Mouse (Mus musculus): ENCODE data around the gene Acp7. TPM values are rescaled to one million over a fixed set of nuclear protein-coding genes. Genes with fewer than 3 reads are reported as not detected.
"Not testable (repeated sequence)": the region's sequence is repeated elsewhere in the genome, so short reads cannot be mapped to it uniquely, and the experiment has no call there.

Acp7 gene
- total RNA-seq (2014; rRNA removed) (not detected in 2 replicates), polyA plus RNA-seq (2012; rRNA removed) (not detected in 2 replicates)

DNA sequence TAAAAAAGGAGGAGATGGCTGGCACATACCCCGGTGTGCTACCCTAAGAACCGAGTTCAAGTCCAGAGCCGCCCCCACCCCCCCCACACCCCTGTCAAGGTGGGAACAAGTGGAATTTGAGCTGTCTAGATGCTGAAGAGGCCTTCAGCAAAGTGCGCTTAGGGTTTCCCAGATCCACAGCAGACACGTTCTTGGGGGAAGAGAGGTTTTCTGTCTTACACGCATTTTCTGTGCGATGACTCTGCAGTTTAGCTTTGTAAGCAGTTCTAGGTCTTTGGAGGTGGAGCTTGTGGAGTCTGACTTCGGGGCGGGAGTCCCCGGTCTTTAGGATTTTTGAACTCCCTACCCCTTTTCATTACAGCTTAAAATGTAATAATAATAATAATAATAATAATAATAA lies at the start of gene Acp7:
Gene Acp7 (minus strand): TSS at position 260 of the 400 bp plus-strand sequence.
- no peak for TF ChIP-seq POLR2A (IDR thresholded peaks at IDR 0.05; ENCODE audit: extremely low read depth, insufficient read depth, low read length)
- TF ChIP-seq CTCF (IDR thresholded peaks at IDR 0.05; ENCODE audit: low read depth, low read length): no peak
- Histone ChIP-seq H3K27ac (replicated peaks; ENCODE audit: insufficient read depth, low read depth, low read length) (no peak within 1 kb of the TSS), H3K36me3 (ENCODE audit: control insufficient read depth, insufficient read depth, low read length) (no peaks in the 10 kb centered on the region), H3K27me3 (ENCODE audit: control insufficient read depth, insufficient read depth, low read length) (peaks cover 7% of the 10 kb centered on the region; the same call in 1 of the 2 replicates), H3K79me2 (ENCODE audit: control insufficient read depth, insufficient read depth, low read length) (no peaks in the 10 kb centered on the region), H3K4me3 (ENCODE audit: insufficient read depth, low read depth, low read length) (no peak within 1 kb of the TSS), H3K4me1 (ENCODE audit: control insufficient read depth, insufficient read depth, low read length) (no peaks in the 10 kb centered on the region), H3K9ac (ENCODE audit: low read depth, low read length) (no peak within 1 kb of the TSS)
- 41% methylated on average over 10 of the region's 10 CpGs for WGBS
- no peak for DNase-seq (ENCODE audit: extremely low read depth, low read depth, low spot score)

DNA sequence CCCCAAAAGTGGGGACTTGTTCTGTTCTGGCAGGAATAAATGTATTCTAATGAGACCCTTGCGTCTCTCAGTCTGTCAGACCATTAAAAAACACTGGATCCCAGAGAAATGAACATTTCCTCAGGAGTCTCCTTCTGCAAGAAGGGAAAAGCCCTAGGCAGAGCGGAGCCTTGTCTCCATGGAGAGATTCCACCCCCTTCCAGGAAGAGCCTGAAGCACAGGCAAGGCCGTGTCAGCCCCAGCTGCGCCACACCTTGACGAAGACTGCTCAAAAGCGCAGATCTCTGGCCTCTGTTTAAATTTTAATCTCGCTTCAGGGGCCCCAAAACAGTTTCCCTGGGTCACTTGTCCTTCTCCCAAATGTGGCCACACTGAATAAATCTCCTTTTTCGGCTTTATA lies 46.5 kb upstream of the Acp7 start:
- Histone ChIP-seq H3K36me3 (ENCODE audit: control insufficient read depth, insufficient read depth, low read length) (no peaks in the 10 kb centered on the region), H3K27ac (replicated peaks; ENCODE audit: insufficient read depth, low read depth, low read length) (no peak overlapping the region), H3K9ac (ENCODE audit: low read depth, low read length) (no peak overlapping the region), H3K27me3 (ENCODE audit: control insufficient read depth, insufficient read depth, low read length) (no peaks in the 10 kb centered on the region), H3K4me1 (ENCODE audit: control insufficient read depth, insufficient read depth, low read length) (no peaks in the 10 kb centered on the region), H3K4me3 (ENCODE audit: insufficient read depth, low read depth, low read length) (no peak overlapping the region), H3K79me2 (ENCODE audit: control insufficient read depth, insufficient read depth, low read length) (no peaks in the 10 kb centered on the region)
- TF ChIP-seq POLR2A (IDR thresholded peaks at IDR 0.05; ENCODE audit: extremely low read depth, insufficient read depth, low read length) (no peak), CTCF (IDR thresholded peaks at IDR 0.05; ENCODE audit: low read depth, low read length) (no peak)
- no peak for DNase-seq (ENCODE audit: extremely low read depth, low read depth, low spot score)
- 91% methylated on average over 8 of the region's 8 CpGs for WGBS

DNA sequence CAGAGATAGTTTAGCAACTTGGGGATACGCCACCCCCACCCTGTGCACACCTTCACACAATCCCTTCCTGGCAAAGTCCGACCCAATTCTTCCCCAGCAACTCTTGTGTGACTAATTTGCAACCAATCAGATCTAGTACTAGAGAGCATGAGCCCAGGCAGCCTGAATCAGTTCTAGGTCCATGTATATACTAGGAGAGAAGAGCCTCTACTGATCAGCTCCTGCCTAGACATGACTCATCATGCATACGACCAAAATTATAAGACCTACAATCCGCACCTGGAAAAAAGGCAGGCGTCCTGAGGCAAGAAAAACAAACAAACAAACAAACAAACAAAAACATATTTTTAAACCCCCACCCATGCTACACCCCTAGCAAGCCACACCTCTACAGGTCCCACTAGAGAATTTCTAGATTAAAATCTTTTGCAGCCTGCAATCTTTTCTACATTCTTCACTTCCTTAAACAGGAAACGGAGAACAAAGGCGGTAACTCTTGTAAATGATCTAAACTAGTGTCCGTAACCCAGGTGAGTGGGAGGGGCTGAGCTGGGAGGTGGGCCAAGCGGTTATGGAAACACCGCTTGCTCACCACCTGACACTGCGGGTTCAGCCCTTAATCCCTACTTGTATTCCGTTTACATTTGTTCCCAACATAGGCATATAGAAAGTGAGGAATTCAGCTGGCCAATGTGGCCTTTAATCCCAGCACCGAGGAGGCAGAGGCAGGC lies 45.8 kb upstream of the Acp7 start:
- 79% methylated on average over 13 of the region's 13 CpGs for WGBS
- Histone ChIP-seq H3K79me2 (ENCODE audit: control insufficient read depth, insufficient read depth, low read length) (no peaks in the 10 kb centered on the region), H3K4me1 (ENCODE audit: control insufficient read depth, insufficient read depth, low read length) (no peaks in the 10 kb centered on the region), H3K9ac (ENCODE audit: low read depth, low read length) (no peak overlapping the region), H3K4me3 (ENCODE audit: insufficient read depth, low read depth, low read length) (no peak overlapping the region), H3K27ac (replicated peaks; ENCODE audit: insufficient read depth, low read depth, low read length) (no peak overlapping the region), H3K36me3 (ENCODE audit: control insufficient read depth, insufficient read depth, low read length) (no peaks in the 10 kb centered on the region), H3K27me3 (ENCODE audit: control insufficient read depth, insufficient read depth, low read length) (no peaks in the 10 kb centered on the region)
- DNase-seq (ENCODE audit: extremely low read depth, low read depth, low spot score): no peak
- TF ChIP-seq POLR2A (IDR thresholded peaks at IDR 0.05; ENCODE audit: extremely low read depth, insufficient read depth, low read length) (no peak), CTCF (IDR thresholded peaks at IDR 0.05; ENCODE audit: low read depth, low read length) (no peak)

DNA sequence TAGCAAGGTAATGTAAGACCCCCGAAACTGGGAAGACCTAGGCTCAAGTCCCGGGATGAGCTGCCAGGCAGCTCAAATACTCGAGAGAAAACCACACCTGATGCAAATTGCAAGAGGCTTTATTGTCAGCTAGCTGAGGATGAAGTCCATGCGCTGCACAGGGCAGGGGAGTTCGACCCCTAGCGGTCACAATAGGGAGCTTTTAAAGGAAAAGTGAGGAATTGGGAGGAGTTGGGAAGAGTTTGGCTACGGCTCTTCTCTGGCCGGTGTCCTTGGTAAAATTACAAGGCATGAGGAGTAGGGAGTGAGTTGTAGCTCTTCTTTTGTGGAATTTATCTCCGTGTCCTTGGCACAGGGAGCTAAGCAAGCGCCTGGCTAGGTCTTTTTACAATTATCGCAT lies 44.6 kb upstream of the Acp7 start:
- no peak overlapping the region for H3K9ac ChIP-seq (ENCODE audit: low read depth, low read length)
- peak; percentile 12 for DNase-seq (ENCODE audit: extremely low read depth, low read depth, low spot score)
- H3K27me3 ChIP-seq (ENCODE audit: control insufficient read depth, insufficient read depth, low read length): no peaks in the 10 kb centered on the region
- TF ChIP-seq POLR2A (IDR thresholded peaks at IDR 0.05; ENCODE audit: extremely low read depth, insufficient read depth, low read length) (no peak), CTCF (IDR thresholded peaks at IDR 0.05; ENCODE audit: low read depth, low read length) (peak; percentile 60)
- WGBS: 37% methylated on average over 11 of the region's 11 CpGs
- H3K36me3 ChIP-seq (ENCODE audit: control insufficient read depth, insufficient read depth, low read length): no peaks in the 10 kb centered on the region
- no peak overlapping the region for H3K27ac ChIP-seq (replicated peaks; ENCODE audit: insufficient read depth, low read depth, low read length)
- no peaks in the 10 kb centered on the region for H3K4me1 ChIP-seq (ENCODE audit: control insufficient read depth, insufficient read depth, low read length)
- no peak overlapping the region for H3K4me3 ChIP-seq (ENCODE audit: insufficient read depth, low read depth, low read length)
- no peaks in the 10 kb centered on the region for H3K79me2 ChIP-seq (ENCODE audit: control insufficient read depth, insufficient read depth, low read length)

DNA sequence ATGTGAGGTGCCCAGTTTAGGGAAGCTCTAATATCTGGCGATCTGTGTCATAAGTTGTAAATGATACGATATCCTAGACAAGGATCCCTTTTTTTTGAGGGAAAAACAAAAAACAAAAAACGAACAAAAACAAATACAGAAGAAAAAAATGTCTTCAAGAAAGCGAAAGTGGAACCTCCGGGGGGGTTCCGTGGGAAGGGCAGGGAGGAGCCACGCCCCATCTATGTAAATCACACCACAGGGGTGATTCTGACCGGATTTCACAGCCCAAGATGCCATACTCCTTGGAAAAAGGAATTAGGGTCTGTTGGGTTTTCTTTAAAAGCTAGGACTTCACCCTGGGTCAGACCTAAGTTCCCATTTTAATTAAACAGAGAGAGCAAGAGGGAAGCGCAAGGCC lies 43.9 kb upstream of the Acp7 start:
- WGBS: 74% methylated on average over 9 of the region's 9 CpGs
- no peaks in the 10 kb centered on the region for H3K79me2 ChIP-seq (ENCODE audit: control insufficient read depth, insufficient read depth, low read length)
- H3K36me3 ChIP-seq (ENCODE audit: control insufficient read depth, insufficient read depth, low read length): no peaks in the 10 kb centered on the region
- no peak overlapping the region for H3K27ac ChIP-seq (replicated peaks; ENCODE audit: insufficient read depth, low read depth, low read length)
- TF ChIP-seq CTCF (IDR thresholded peaks at IDR 0.05; ENCODE audit: low read depth, low read length): no peak
- no peak for TF ChIP-seq POLR2A (IDR thresholded peaks at IDR 0.05; ENCODE audit: extremely low read depth, insufficient read depth, low read length)
- no peak overlapping the region for H3K9ac ChIP-seq (ENCODE audit: low read depth, low read length)
- no peaks in the 10 kb centered on the region for H3K4me1 ChIP-seq (ENCODE audit: control insufficient read depth, insufficient read depth, low read length)
- DNase-seq (ENCODE audit: extremely low read depth, low read depth, low spot score): no peak
- no peak overlapping the region for H3K4me3 ChIP-seq (ENCODE audit: insufficient read depth, low read depth, low read length)
- H3K27me3 ChIP-seq (ENCODE audit: control insufficient read depth, insufficient read depth, low read length): no peaks in the 10 kb centered on the region

DNA sequence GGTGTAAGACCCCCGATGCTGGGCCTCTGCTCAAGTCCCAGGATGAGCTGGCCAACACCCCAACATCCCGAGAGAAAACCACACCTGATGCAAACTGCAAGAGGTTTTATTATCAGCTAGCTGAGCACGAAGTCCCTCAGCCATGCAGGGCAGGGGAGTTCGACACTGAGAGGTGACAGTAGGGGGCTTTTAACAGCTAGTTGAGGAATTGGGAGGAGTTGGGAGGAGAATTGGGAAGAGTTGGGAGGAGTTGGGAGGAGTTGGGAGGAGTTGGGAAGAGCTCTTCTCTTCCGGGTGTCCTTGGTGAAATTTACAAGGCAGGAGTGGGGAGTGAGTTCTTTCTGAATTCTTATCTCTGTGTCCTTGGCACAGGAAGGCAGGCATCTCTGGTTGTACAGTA lies 41.7 kb upstream of the Acp7 start:
- 75% methylated on average over 5 of the region's 5 CpGs for WGBS
- H3K4me1 ChIP-seq (ENCODE audit: control insufficient read depth, insufficient read depth, low read length); H3K27me3 ChIP-seq (ENCODE audit: control insufficient read depth, insufficient read depth, low read length); H3K27ac ChIP-seq (replicated peaks; ENCODE audit: insufficient read depth, low read depth, low read length); H3K79me2 ChIP-seq (ENCODE audit: control insufficient read depth, insufficient read depth, low read length); H3K9ac ChIP-seq (ENCODE audit: low read depth, low read length); H3K4me3 ChIP-seq (ENCODE audit: insufficient read depth, low read depth, low read length); DNase-seq (ENCODE audit: extremely low read depth, low read depth, low spot score); H3K36me3 ChIP-seq (ENCODE audit: control insufficient read depth, insufficient read depth, low read length): not testable (repeated sequence)
